Mouse (Mus musculus): ENCODE data around the gene Cdca8.

- TF ChIP-seq CTCF (IDR thresholded peaks at IDR 0.05; ENCODE audit: borderline replicate concordance, insufficient read depth, low read length) (no peak), POLR2A (IDR thresholded peaks at IDR 0.05; ENCODE audit: low read depth, low read length) (no peak)
These were observed 47.9 kb upstream of the Cdca8 start for GRCm38 (mm10) chr4:124986739-124987710.

Data from embryonic fibroblast, embryonic 13.5 days (primary cell).